Mouse (Mus musculus): Measurements from ENCODE around the gene Abcg5. TPM values are rescaled to one million over a fixed set of nuclear protein-coding genes. Genes with fewer than 3 reads are reported as not detected.
A peak's percentile ranks its signal among the peaks of the same experiment; 100 is the strongest.

The Abcg5 gene
- total and polyA plus RNA-seq, 3 experiments: not detected

DNA sequence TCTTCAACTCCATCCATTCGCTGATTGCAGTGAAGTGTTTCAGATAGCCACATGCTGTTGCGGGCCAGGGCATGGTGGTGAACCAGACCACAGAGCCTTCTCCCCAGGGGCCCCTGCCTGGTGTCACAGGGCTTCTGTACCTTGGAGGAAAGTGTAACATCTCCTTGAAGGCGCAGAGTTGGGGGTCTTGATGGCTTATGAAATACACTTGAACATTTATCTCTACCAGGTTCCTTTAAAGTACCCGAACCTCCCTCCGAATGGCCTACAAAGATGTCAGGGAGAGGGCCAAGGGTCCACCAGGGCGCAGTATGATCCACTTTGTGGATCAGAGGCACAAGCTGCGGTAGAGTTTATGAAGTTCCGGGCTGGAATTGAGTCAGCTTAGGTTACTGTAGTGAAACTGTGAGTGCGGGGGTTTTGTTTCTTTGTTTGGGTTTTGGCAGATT lies 55.9 kb downstream of the Abcg5 start (continued):
- TF ChIP-seq KAT2A (IDR thresholded peaks at IDR 0.05; ENCODE audit: insufficient replicate concordance, low read length): 0 out of 2 replicates have a peak, but pooled peaks have one; percentile 44
- TF ChIP-seq SIN3A (IDR thresholded peaks at IDR 0.05; ENCODE audit: low read length): peak; percentile 81; the same call in 1 of the 2 replicates
- TF ChIP-seq ZMIZ1 (IDR thresholded peaks at IDR 0.05; ENCODE audit: low read depth, low read length): no peak
- 0 out of 2 replicates have a peak, but pooled peaks have one; percentile 53 for TF ChIP-seq CHD1 (IDR thresholded peaks at IDR 0.05; ENCODE audit: low read depth, low read length)
- TF ChIP-seq MAX (IDR thresholded peaks at IDR 0.05; ENCODE audit: low read length): no peak; the same call in 1 of the 2 replicates
- TF ChIP-seq ETS1 (conservative IDR thresholded peaks at IDR 0.05; ENCODE audit: low read depth, low read length): peak; percentile 76
- TF ChIP-seq JUN (IDR thresholded peaks at IDR 0.05; ENCODE audit: insufficient read depth, low read depth, low read length): peak; percentile 71
- TF ChIP-seq HCFC1 (IDR thresholded peaks at IDR 0.05; ENCODE audit: low read depth, low read length): peak; percentile 44; the same call in 1 of the 2 replicates
- peak; percentile 51; the same call in 1 of the 2 replicates for TF ChIP-seq TCF12 (IDR thresholded peaks at IDR 0.05; ENCODE audit: low read depth, low read length)
- peak; percentile 48 for TF ChIP-seq RAD21 (IDR thresholded peaks at IDR 0.05; ENCODE audit: low read depth, low read length)
- TF ChIP-seq ZKSCAN1 (IDR thresholded peaks at IDR 0.05; ENCODE audit: borderline replicate concordance, low read depth, low read length): no peak
- no peak for TF ChIP-seq NRF1 (IDR thresholded peaks at IDR 0.05; ENCODE audit: low read depth, low read length)
- TF ChIP-seq GABPA (IDR thresholded peaks at IDR 0.05; ENCODE audit: insufficient replicate concordance, low read depth, low read length): no peak
- TF ChIP-seq NELFE (IDR thresholded peaks at IDR 0.05; ENCODE audit: low read depth, low read length): 0 out of 2 replicates have a peak, but pooled peaks have one; percentile 28
- peak; percentile 89 for TF ChIP-seq BHLHE40 (IDR thresholded peaks at IDR 0.05; ENCODE audit: low read depth, low read length)
- TF ChIP-seq EP300 (IDR thresholded peaks at IDR 0.05; ENCODE audit: low read length): peak; percentile 85
- TF ChIP-seq ZNF384 (IDR thresholded peaks at IDR 0.05; ENCODE audit: low read depth, low read length): no peak
- TF ChIP-seq MAFK (IDR thresholded peaks at IDR 0.05; ENCODE audit: insufficient replicate concordance, low read length): peak; percentile 62; the same call in 1 of the 2 replicates
- peak in 1 of 2 experiments; percentile 62; a peak in 2 of 4 replicates for TF ChIP-seq CTCF (conservative IDR thresholded peaks at IDR 0.05 in 1 of 2, IDR thresholded peaks at IDR 0.05 in 1 of 2; ENCODE audit: low read depth in 2 of 2, low read length in 2 of 2)

DNA sequence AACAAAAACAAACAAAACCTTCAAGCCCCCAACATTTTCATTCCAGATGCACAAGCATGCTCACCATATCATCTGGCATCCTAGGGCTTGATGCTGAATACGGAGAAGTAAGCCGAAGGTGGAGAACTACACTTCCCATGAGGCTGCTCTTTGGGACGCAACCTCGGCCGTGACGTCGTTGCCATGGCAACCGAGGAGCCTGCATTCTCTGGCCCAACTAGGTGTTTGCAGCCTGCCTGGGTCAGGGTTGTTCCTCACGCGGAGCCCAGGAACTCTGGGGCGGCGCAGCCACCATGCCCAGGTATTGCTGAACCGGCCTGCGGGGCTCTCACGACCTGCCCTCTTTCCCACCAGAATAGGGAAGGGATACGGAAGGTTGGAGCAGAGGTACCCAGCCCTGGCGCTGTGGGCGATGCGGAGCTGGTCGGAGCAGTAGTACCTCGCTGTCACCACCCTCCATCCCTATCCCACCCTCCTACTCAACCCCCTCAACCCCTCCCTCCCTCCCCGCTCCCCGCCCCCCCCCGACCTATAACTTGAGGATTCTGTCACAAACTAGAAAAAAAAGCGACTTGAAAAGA lies 56.4 kb downstream of the Abcg5 start, which contains the start of gene Dync2li1:
Dync2li1 (plus strand) TSS at position 221 of the 581 bp plus-strand sequence.
- in situ Hi-C loops (cut with MboI; ENCODE audit: low pct_ligation_motif_present, low pct_unique_long_range_greater_than_20kb, low sequenced_read_pairs) (no loop called here), dilution Hi-C loops (cut with MboI; ENCODE audit: extremely low pct_ligation_motif_present, extremely low pct_unique_long_range_greater_than_20kb, low sequenced_read_pairs) (no loop called here)
- Histone ChIP-seq H3K4me1 (ENCODE audit: control insufficient read depth in 1 of 2, insufficient read depth in 2 of 2) (peaks cover 3 to 6% of the 10 kb centered on the region in 2 experiments; a peak in 3 of 4 replicates), H3K9me3 (replicated peaks; ENCODE audit: low read length) (peaks cover 7% of the 10 kb centered on the region), H3K36me3 (replicated peaks in 1 of 2; ENCODE audit: control insufficient read depth in 1 of 2, insufficient read depth in 1 of 2, low read length in 1 of 2) (peaks cover 0 to 4% of the 10 kb centered on the region in 2 experiments), H3K4me3 (replicated peaks in 1 of 3; ENCODE audit: low read depth in 2 of 3, low read length in 2 of 3, poor library complexity in 1 of 3) (peak within 1 kb of the TSS; percentile 66 to 86 (median 66)), H3K27ac (ENCODE audit: insufficient read depth, low read depth) (peak within 1 kb of the TSS; percentile 60), H3K79me2 (replicated peaks; ENCODE audit: control insufficient read depth, extremely low read depth, insufficient read depth, poor library complexity, severe bottlenecking) (no peaks in the 10 kb centered on the region), H3K4me2 (ENCODE audit: insufficient read depth, low read depth, poor library complexity, severe bottlenecking) (peak within 1 kb of the TSS; percentile 62), H3K27me3 (replicated peaks) (no peaks in the 10 kb centered on the region), H3K9ac (ENCODE audit: insufficient read depth, low read depth) (peak within 1 kb of the TSS; percentile 52)
- TF ChIP-seq ELF1 (IDR thresholded peaks at IDR 0.05; ENCODE audit: low read depth, low read length): peak; percentile 45; the same call in 1 of the 2 replicates
- no peak for TF ChIP-seq MAX (IDR thresholded peaks at IDR 0.05; ENCODE audit: low read length)
- TF ChIP-seq ZNF384 (IDR thresholded peaks at IDR 0.05; ENCODE audit: low read depth, low read length): no peak
- TF ChIP-seq TBP (conservative IDR thresholded peaks at IDR 0.05; ENCODE audit: low read depth, low read length): 0 out of 2 replicates have a peak, but pooled peaks have one; percentile 20
- TF ChIP-seq TCF12 (IDR thresholded peaks at IDR 0.05; ENCODE audit: low read depth, low read length): no peak
- peak; percentile 87; the same call in 1 of the 2 replicates for TF ChIP-seq KAT2A (IDR thresholded peaks at IDR 0.05; ENCODE audit: insufficient replicate concordance, low read length)
- no peak for TF ChIP-seq USF1 (IDR thresholded peaks at IDR 0.05; ENCODE audit: low read depth, low read length)
- TF ChIP-seq MXI1 (IDR thresholded peaks at IDR 0.05; ENCODE audit: low read depth, low read length): peak; percentile 96
- no peak for TF ChIP-seq PAX5 (IDR thresholded peaks at IDR 0.05; ENCODE audit: low read length)
- TF ChIP-seq POLR2A (IDR thresholded peaks at IDR 0.05; ENCODE audit: low read depth, low read length): 0 out of 2 replicates have a peak, but pooled peaks have one; percentile 32
- TF ChIP-seq NRF1 (IDR thresholded peaks at IDR 0.05; ENCODE audit: low read depth, low read length): 0 out of 2 replicates have a peak, but pooled peaks have one; percentile 12
- peak; percentile 99 for TF ChIP-seq HCFC1 (IDR thresholded peaks at IDR 0.05; ENCODE audit: low read depth, low read length)
- TF ChIP-seq NELFE (IDR thresholded peaks at IDR 0.05; ENCODE audit: low read depth, low read length): peak; percentile 25; the same call in 1 of the 2 replicates
- DNase-seq (ENCODE audit: extremely low read depth): peak; percentile 97
